Mouse (Mus musculus) kidney, adult 2 months (tissue): ENCODE data around the gene Mast4. TPM values are rescaled to one million over a fixed set of nuclear protein-coding genes. Genes with fewer than 3 reads are reported as not detected.

Experiments
- DNase-seq: peaks from one replicate; pipeline ENCODE4 v3.0.0; 2021
- H3K27ac ChIP-seq: fragments of 200-500 bp; 2 replicates; pipeline ENCODE4 v1.5.1; 2012; ENCODE audit warnings: low read depth, low read length, control low read depth, inconsistent platforms; ENCODE audit not compliant: insufficient read depth
- H3K27me3 ChIP-seq: fragments of 200-500 bp; replicated peaks from 2 replicates; pipeline ENCODE4 v1.6.1; 2012; ENCODE audit warnings: mild to moderate bottlenecking, moderate library complexity, low read length, inconsistent platforms; ENCODE audit not compliant: control insufficient read depth, insufficient read depth
- H3K36me3 ChIP-seq: fragments of 200-500 bp; 2 replicates; pipeline ENCODE4 v1.6.1; 2012; ENCODE audit warnings: mild to moderate bottlenecking, moderate library complexity, low read length, inconsistent platforms; ENCODE audit not compliant: control insufficient read depth, insufficient read depth
- H3K4me1 ChIP-seq: fragments of 200-500 bp; 2 replicates; pipeline ENCODE4 v1.6.1; 2011; ENCODE audit warnings: low read length; ENCODE audit not compliant: control insufficient read depth, insufficient read depth
- H3K4me3 ChIP-seq: fragments of 200-500 bp; 2 replicates; pipeline ENCODE4 v1.5.1; 2011; ENCODE audit warnings: mild to moderate bottlenecking, low read depth, low read length, control low read depth; ENCODE audit not compliant: insufficient read depth
- CTCF ChIP-seq: fragments of 200-500 bp; conservative IDR thresholded peaks from 2 replicates; pipeline ENCODE4 v1.5.1; 2011; ENCODE audit warnings: low read depth, mild to moderate bottlenecking, control low read depth, low read length, moderate library complexity, mixed read lengths; ENCODE audit not compliant: insufficient read depth, insufficient read length
- POLR2A ChIP-seq: fragments of 200-500 bp; IDR thresholded peaks from one replicate; pipeline ENCODE4 v1.6.1; 2011; ENCODE audit warnings: low read depth, low read length, control low read depth
- WGBS: fragments of 180-500 bp; shearing (Covaris S2); methylation state at CpG from one replicate; pipeline ENCODE4 v1.1.7; 2018; 5-methylcytosine and 5-hydroxymethylcytosine counted together
- polyA plus RNA-seq: library from polyadenylated mRNA; depleted of rRNA; stranded (reverse); fragments of >200 nt; gene quantifications from 2 replicates; pipeline ENCODE4 v1.2.3, GENCODE M21; 2012

Gene Mast4
- polyA plus RNA-seq, 1 experiment, result 6.5 TPM

- 78% methylated on average over 5 of the region's 5 CpGs for WGBS
- Histone ChIP-seq H3K36me3 (no peaks in the 10 kb centered on the region), H3K27me3 (no peaks in the 10 kb centered on the region), H3K27ac (no peak overlapping the region), H3K4me3 (no peak overlapping the region), H3K4me1 (no peaks in the 10 kb centered on the region)
- TF ChIP-seq CTCF (no peak), POLR2A (no peak)
- no peak for DNase-seq
These were observed 193.0 kb downstream of the Mast4 start for GRCm38 (mm10) chr13:103141304-103141703.

GRCm38 (mm10) chr13:103140051-103140450 is 194.2 kb downstream of the Mast4 start:
- no peaks in the 10 kb centered on the region; the same call in 1 of the 2 replicates for H3K36me3 ChIP-seq
- no peak for TF ChIP-seq POLR2A
- TF ChIP-seq CTCF, result no peak
- no peaks in the 10 kb centered on the region for H3K27me3 ChIP-seq
- WGBS, result 96% methylated on average over 13 of the region's 13 CpGs
- H3K4me1 ChIP-seq, result no peaks in the 10 kb centered on the region
- no peak for DNase-seq
- H3K4me3 ChIP-seq, result no peak overlapping the region
- no peak overlapping the region for H3K27ac ChIP-seq

- no peak overlapping the region for H3K27ac ChIP-seq
- DNase-seq, result no peak
- no peaks in the 10 kb centered on the region for H3K27me3 ChIP-seq
- no peak for TF ChIP-seq CTCF
- H3K36me3 ChIP-seq, result no peaks in the 10 kb centered on the region; the same call in 1 of the 2 replicates
- H3K4me1 ChIP-seq, result no peaks in the 10 kb centered on the region
- H3K4me3 ChIP-seq, result no peak overlapping the region
These were observed 196.0 kb downstream of the Mast4 start for GRCm38 (mm10) chr13:103138298-103138697.

GRCm38 (mm10) chr13:103135224-103135883 is 198.9 kb downstream of the Mast4 start:
- DNase-seq, result no peak
- 92% methylated on average over 17 of the region's 17 CpGs for WGBS
- Histone ChIP-seq H3K27ac (no peak overlapping the region), H3K4me1 (no peaks in the 10 kb centered on the region), H3K36me3 (no peaks in the 10 kb centered on the region; the same call in 1 of the 2 replicates), H3K4me3 (no peak overlapping the region), H3K27me3 (no peaks in the 10 kb centered on the region)
- TF ChIP-seq POLR2A, result no peak

- no peak for TF ChIP-seq POLR2A
- Histone ChIP-seq H3K27ac (no peak overlapping the region), H3K27me3 (no peaks in the 10 kb centered on the region), H3K4me3 (no peak overlapping the region), H3K36me3 (no peaks in the 10 kb centered on the region; the same call in 1 of the 2 replicates), H3K4me1 (no peaks in the 10 kb centered on the region)
- no peak for DNase-seq
- 92% methylated on average over 2 of the region's 2 CpGs for WGBS
These were observed 202.5 kb downstream of the Mast4 start for GRCm38 (mm10) chr13:103131781-103132180.

GRCm38 (mm10) chr13:103129130-103129797 is 205.0 kb downstream of the Mast4 start:
- WGBS, result 33% methylated on average over 6 of the region's 6 CpGs
- DNase-seq, result no peak
- no peak overlapping the region for H3K27ac ChIP-seq
- H3K27me3 ChIP-seq, result no peaks in the 10 kb centered on the region
- H3K36me3 ChIP-seq, result no peaks in the 10 kb centered on the region
- no peak for TF ChIP-seq POLR2A
- no peak for TF ChIP-seq CTCF
- no peaks in the 10 kb centered on the region for H3K4me1 ChIP-seq
- no peak overlapping the region for H3K4me3 ChIP-seq

GRCm38 (mm10) chr13:103128729-103129128 is 205.6 kb downstream of the Mast4 start:
- DNase-seq, result peak; percentile 43
- WGBS, result 50% methylated on average over 7 of the region's 7 CpGs
- TF ChIP-seq CTCF (no peak), POLR2A (no peak)
- Histone ChIP-seq H3K27me3 (no peaks in the 10 kb centered on the region), H3K4me1 (no peaks in the 10 kb centered on the region), H3K27ac (no peak overlapping the region), H3K36me3 (no peaks in the 10 kb centered on the region), H3K4me3 (no peak overlapping the region)
